Mouse (Mus musculus) lung, postnatal 14 days (tissue): Measurements from ENCODE around the gene Cox6b1.

Experiments used
- DNase-seq: peaks from one replicate; pipeline ENCODE4 v3.0.0; 2021

The Cox6b1 gene

GRCm38 (mm10) chr7:30584339-30584738, 41.6 kb downstream of the Cox6b1 start:
- DNase-seq = no peak

- DNase-seq = no peak
These were observed 44.4 kb downstream of the Cox6b1 start for GRCm38 (mm10) chr7:30581547-30581946.

- no peak for DNase-seq
These were observed 46.0 kb downstream of the Cox6b1 start for GRCm38 (mm10) chr7:30579950-30580349.

GRCm38 (mm10) chr7:30572969-30573368, 53.0 kb downstream of the Cox6b1 start:
- DNase-seq = no peak

- no peak for DNase-seq
These were observed 53.6 kb downstream of the Cox6b1 start for GRCm38 (mm10) chr7:30572389-30572788.

- no peak for DNase-seq
These were observed 58.4 kb downstream of the Cox6b1 start for GRCm38 (mm10) chr7:30567555-30567954.
